Mouse (Mus musculus) myocyte (in vitro differentiated cells): ENCODE measurements at regions not wholly inside any gene's neighbourhood (a gene's known extent, or its start where the extent isn't known, plus 50 kb on each side); places are given as distances from the start of the nearest gene placed in this dataset.

Experiments used
- CEBPB ChIP-seq: IDR thresholded peaks from 2 replicates; pipeline ENCODE4 v1.6.1; 2011; ENCODE audit warnings: mild to moderate bottlenecking, moderate library complexity; ENCODE audit not compliant: poor library complexity, insufficient read depth, severe bottlenecking
- E2F4 ChIP-seq: IDR thresholded peaks from one replicate; pipeline ENCODE4 v1.6.1; 2011; ENCODE audit warnings: mild to moderate bottlenecking, control low read depth, moderate library complexity; ENCODE audit not compliant: insufficient read depth
- MAX ChIP-seq: IDR thresholded peaks from one replicate; pipeline ENCODE4 v1.6.1; 2011; ENCODE audit warnings: low read depth, mild to moderate bottlenecking, control low read depth
- MYOD1 ChIP-seq, 3 experiments: IDR thresholded peaks; one replicate each; pipeline ENCODE4 v1.6.1; 2011; ENCODE audit warnings: control low read depth in 2 of 3, low read depth in 2 of 3, mild to moderate bottlenecking in 2 of 3, moderate library complexity in 1 of 3; ENCODE audit not compliant: insufficient read length in 2 of 3, control insufficient read depth in 1 of 3
- MYOG ChIP-seq, 3 experiments: IDR thresholded peaks; one replicate each; pipeline ENCODE4 v1.6.1; 2011; ENCODE audit warnings: control low read depth in 2 of 3, low read depth in 2 of 3, mild to moderate bottlenecking in 2 of 3; ENCODE audit not compliant: insufficient read length in 2 of 3, control insufficient read depth in 1 of 3, insufficient read depth in 1 of 3
- POLR2A ChIP-seq: IDR thresholded peaks from one replicate; pipeline ENCODE4 v1.6.1; 2011; ENCODE audit warnings: low read depth, mild to moderate bottlenecking, control low read depth, moderate library complexity; ENCODE audit not compliant: insufficient read length
- POLR2AphosphoS2 ChIP-seq: IDR thresholded peaks from one replicate; pipeline ENCODE4 v1.6.1; 2011; ENCODE audit warnings: low read depth, control low read depth; ENCODE audit not compliant: insufficient read length
- REST ChIP-seq: IDR thresholded peaks from one replicate; pipeline ENCODE4 v1.6.1; 2011; ENCODE audit warnings: mild to moderate bottlenecking, control low read depth, moderate library complexity; ENCODE audit not compliant: insufficient read depth, insufficient read length
- TCF12 ChIP-seq: IDR thresholded peaks from one replicate; pipeline ENCODE4 v1.6.1; 2011; ENCODE audit warnings: mild to moderate bottlenecking, control low read depth; ENCODE audit not compliant: poor library complexity, insufficient read depth, severe bottlenecking

DNA sequence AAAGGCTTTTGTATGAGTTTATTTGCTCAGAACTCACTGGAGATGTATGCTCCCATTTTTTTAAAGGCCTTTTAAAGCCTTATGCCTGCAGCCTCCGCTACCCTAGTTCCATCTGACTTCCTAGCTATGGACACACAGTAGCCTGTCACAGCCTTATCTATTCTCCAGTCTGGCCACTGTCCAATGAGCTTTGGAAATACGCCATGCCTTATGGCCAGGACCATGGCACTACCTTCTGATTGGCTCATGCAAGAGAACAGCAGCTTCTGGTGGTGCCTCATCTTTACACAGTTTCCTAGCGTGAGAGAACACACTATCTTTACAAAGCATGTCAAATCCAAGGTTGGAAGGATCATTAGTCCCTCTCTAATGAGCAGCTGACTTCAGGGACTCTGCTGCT lies 424.1 kb upstream of the Zdhhc25 start:
- TF ChIP-seq E2F4 = no peak
- no peak for TF ChIP-seq TCF12
- no peak for TF ChIP-seq POLR2A
- TF ChIP-seq POLR2AphosphoS2 = no peak
- TF ChIP-seq MAX = no peak
- no peak for TF ChIP-seq MYOD1 (IDR thresholded peaks at IDR 0.05; ENCODE audit: control insufficient read depth in 1 of 3, insufficient read length in 2 of 3, low read depth in 2 of 3)
- TF ChIP-seq MYOG (IDR thresholded peaks at IDR 0.05; ENCODE audit: control insufficient read depth in 1 of 3, insufficient read depth in 1 of 3, insufficient read length in 2 of 3, low read depth in 2 of 3) = no peak
- TF ChIP-seq CEBPB = no peak
- TF ChIP-seq REST = no peak
